Mouse (Mus musculus): ENCODE data around the gene Chrna9. TPM values are rescaled to one million over a fixed set of nuclear protein-coding genes. Genes with fewer than 3 reads are reported as not detected.
"Not testable (repeated sequence)": the region's sequence is repeated elsewhere in the genome, so short reads cannot be mapped to it uniquely, and the experiment has no call there.

Chrna9 gene
- polyA plus RNA-seq, 1 experiment from 2014 or later = 0.20 TPM

- H3K4me3 ChIP-seq (ENCODE audit: low read depth, low read length); H3K9me3 ChIP-seq (ENCODE audit: control insufficient read depth, low read length); H3K27me3 ChIP-seq (ENCODE audit: control insufficient read depth, insufficient read depth, low read length); ATAC-seq (ENCODE audit: low FRiP score); H3K9ac ChIP-seq (ENCODE audit: low read depth, low read length); DNase-seq (ENCODE audit: low spot score); H3K4me1 ChIP-seq (replicated peaks; ENCODE audit: control insufficient read depth, insufficient read depth, low read length); H3K36me3 ChIP-seq (ENCODE audit: control insufficient read depth, insufficient read depth, low read length); H3K27ac ChIP-seq (ENCODE audit: low read depth, low read length); H3K4me2 ChIP-seq (replicated peaks; ENCODE audit: low read depth, low read length): not testable (repeated sequence)
- 70% methylated on average over 3 of the region's 3 CpGs for WGBS
These were observed 52.3 kb downstream of the Chrna9 start for GRCm38 (mm10) chr5:65987004-65987403.

GRCm38 (mm10) chr5:65991191-65991590 is 56.5 kb downstream of the Chrna9 start:
- Histone ChIP-seq H3K9ac (ENCODE audit: low read depth, low read length) (no peak overlapping the region), H3K36me3 (ENCODE audit: control insufficient read depth, insufficient read depth, low read length) (no peaks in the 10 kb centered on the region), H3K27me3 (ENCODE audit: control insufficient read depth, insufficient read depth, low read length) (no peaks in the 10 kb centered on the region), H3K9me3 (ENCODE audit: control insufficient read depth, low read length) (no peaks in the 10 kb centered on the region), H3K4me1 (replicated peaks; ENCODE audit: control insufficient read depth, insufficient read depth, low read length) (no peaks in the 10 kb centered on the region), H3K4me3 (ENCODE audit: low read depth, low read length) (no peak overlapping the region), H3K4me2 (replicated peaks; ENCODE audit: low read depth, low read length) (no peak overlapping the region), H3K27ac (ENCODE audit: low read depth, low read length) (no peak overlapping the region)
- ATAC-seq (ENCODE audit: low FRiP score) = no peak
- no peak for DNase-seq (ENCODE audit: low spot score)
- WGBS = 85% methylated on average over 2 of the region's 2 CpGs

GRCm38 (mm10) chr5:65994643-65995042 is 59.9 kb downstream of the Chrna9 start:
- H3K27me3 ChIP-seq (ENCODE audit: control insufficient read depth, insufficient read depth, low read length) = no peaks in the 10 kb centered on the region
- WGBS = 86% methylated on average over 6 of the region's 6 CpGs
- no peaks in the 10 kb centered on the region for H3K36me3 ChIP-seq (ENCODE audit: control insufficient read depth, insufficient read depth, low read length)
- no peak overlapping the region for H3K27ac ChIP-seq (ENCODE audit: low read depth, low read length)
- no peak for ATAC-seq (ENCODE audit: low FRiP score)
- H3K4me1 ChIP-seq (replicated peaks; ENCODE audit: control insufficient read depth, insufficient read depth, low read length) = no peaks in the 10 kb centered on the region
- H3K4me2 ChIP-seq (replicated peaks; ENCODE audit: low read depth, low read length) = no peak overlapping the region
- H3K4me3 ChIP-seq (ENCODE audit: low read depth, low read length) = no peak overlapping the region
- no peak overlapping the region for H3K9ac ChIP-seq (ENCODE audit: low read depth, low read length)
- H3K9me3 ChIP-seq (ENCODE audit: control insufficient read depth, low read length) = no peaks in the 10 kb centered on the region
- no peak for DNase-seq (ENCODE audit: low spot score)

GRCm38 (mm10) chr5:65997813-65998212 is 63.1 kb downstream of the Chrna9 start:
- Histone ChIP-seq H3K4me1 (replicated peaks; ENCODE audit: control insufficient read depth, insufficient read depth, low read length) (no peaks in the 10 kb centered on the region), H3K9me3 (ENCODE audit: control insufficient read depth, low read length) (no peaks in the 10 kb centered on the region), H3K27me3 (ENCODE audit: control insufficient read depth, insufficient read depth, low read length) (no peaks in the 10 kb centered on the region), H3K4me3 (ENCODE audit: low read depth, low read length) (no peak overlapping the region), H3K9ac (ENCODE audit: low read depth, low read length) (no peak overlapping the region), H3K4me2 (replicated peaks; ENCODE audit: low read depth, low read length) (no peak overlapping the region), H3K36me3 (ENCODE audit: control insufficient read depth, insufficient read depth, low read length) (no peaks in the 10 kb centered on the region), H3K27ac (ENCODE audit: low read depth, low read length) (no peak overlapping the region)
- DNase-seq (ENCODE audit: low spot score) (no peak), ATAC-seq (ENCODE audit: low FRiP score) (no peak)

GRCm38 (mm10) chr5:65999106-65999505 is 64.4 kb downstream of the Chrna9 start:
- Histone ChIP-seq H3K36me3 (ENCODE audit: control insufficient read depth, insufficient read depth, low read length) (no peaks in the 10 kb centered on the region), H3K9ac (ENCODE audit: low read depth, low read length) (no peak overlapping the region), H3K27ac (ENCODE audit: low read depth, low read length) (no peak overlapping the region), H3K4me3 (ENCODE audit: low read depth, low read length) (no peak overlapping the region), H3K4me1 (replicated peaks; ENCODE audit: control insufficient read depth, insufficient read depth, low read length) (no peaks in the 10 kb centered on the region), H3K9me3 (ENCODE audit: control insufficient read depth, low read length) (no peaks in the 10 kb centered on the region), H3K27me3 (ENCODE audit: control insufficient read depth, insufficient read depth, low read length) (no peaks in the 10 kb centered on the region), H3K4me2 (replicated peaks; ENCODE audit: low read depth, low read length) (no peak overlapping the region)
- ATAC-seq (ENCODE audit: low FRiP score) = no peak
- DNase-seq (ENCODE audit: low spot score) = no peak
- 87% methylated on average over 7 of the region's 7 CpGs for WGBS

DNA sequence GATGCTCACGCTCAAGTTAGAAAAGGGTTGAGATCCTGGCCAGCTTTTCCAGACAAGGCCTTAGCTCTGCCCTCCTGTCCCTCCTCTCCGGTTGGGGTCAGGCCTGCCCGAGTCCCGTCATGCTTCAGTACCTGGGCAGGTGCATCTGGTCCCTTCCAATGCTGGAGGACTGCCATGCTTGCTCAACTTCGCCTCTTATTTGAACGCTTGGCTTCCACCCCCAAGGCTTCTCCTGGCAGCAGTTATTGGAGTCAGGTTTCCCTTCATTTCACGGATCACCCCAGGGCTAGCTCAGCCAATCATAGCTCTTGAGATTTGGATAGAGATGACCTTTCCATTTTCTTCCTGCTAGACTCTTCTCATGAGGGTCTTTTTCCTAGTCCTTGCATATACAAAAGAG is 65.4 kb downstream of the Chrna9 start:
- H3K4me2 ChIP-seq (replicated peaks; ENCODE audit: low read depth, low read length) = no peak overlapping the region
- no peak overlapping the region for H3K9ac ChIP-seq (ENCODE audit: low read depth, low read length)
- no peaks in the 10 kb centered on the region for H3K4me1 ChIP-seq (replicated peaks; ENCODE audit: control insufficient read depth, insufficient read depth, low read length)
- WGBS = 84% methylated on average over 7 of the region's 7 CpGs
- H3K36me3 ChIP-seq (ENCODE audit: control insufficient read depth, insufficient read depth, low read length) = no peaks in the 10 kb centered on the region
- no peak overlapping the region for H3K27ac ChIP-seq (ENCODE audit: low read depth, low read length)
- no peak overlapping the region for H3K4me3 ChIP-seq (ENCODE audit: low read depth, low read length)
- no peaks in the 10 kb centered on the region for H3K27me3 ChIP-seq (ENCODE audit: control insufficient read depth, insufficient read depth, low read length)
- no peaks in the 10 kb centered on the region for H3K9me3 ChIP-seq (ENCODE audit: control insufficient read depth, low read length)
- DNase-seq (ENCODE audit: low spot score) (no peak), ATAC-seq (ENCODE audit: low FRiP score) (no peak)

DNA sequence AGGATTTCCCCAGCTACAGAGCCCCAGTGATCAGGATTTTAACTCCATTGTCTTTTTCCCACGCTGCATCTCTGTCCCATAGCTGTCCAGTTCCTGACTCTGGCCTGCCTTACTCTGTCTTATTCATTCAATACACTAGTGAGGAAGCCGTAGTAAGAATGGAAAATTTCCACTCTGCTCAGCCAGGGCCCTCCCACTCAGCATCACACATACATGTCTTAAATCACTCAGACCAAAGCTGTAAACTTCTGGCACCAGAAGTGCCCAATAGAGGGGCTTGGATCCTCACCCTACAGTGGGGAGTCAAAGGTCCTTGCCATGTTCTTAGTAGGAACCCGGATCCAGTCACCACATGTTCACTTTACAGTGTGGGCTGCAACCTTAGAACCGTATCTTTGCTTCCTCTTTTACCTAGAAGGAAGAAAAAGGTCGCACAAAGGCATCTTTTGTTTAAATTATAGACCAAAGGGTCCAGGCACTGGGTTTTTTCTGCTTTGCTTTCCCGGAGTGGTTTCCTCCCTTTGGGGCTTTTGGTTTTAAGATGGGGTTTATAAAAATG is 65.9 kb downstream of the Chrna9 start:
- no peak for ATAC-seq (ENCODE audit: low FRiP score)

DNA sequence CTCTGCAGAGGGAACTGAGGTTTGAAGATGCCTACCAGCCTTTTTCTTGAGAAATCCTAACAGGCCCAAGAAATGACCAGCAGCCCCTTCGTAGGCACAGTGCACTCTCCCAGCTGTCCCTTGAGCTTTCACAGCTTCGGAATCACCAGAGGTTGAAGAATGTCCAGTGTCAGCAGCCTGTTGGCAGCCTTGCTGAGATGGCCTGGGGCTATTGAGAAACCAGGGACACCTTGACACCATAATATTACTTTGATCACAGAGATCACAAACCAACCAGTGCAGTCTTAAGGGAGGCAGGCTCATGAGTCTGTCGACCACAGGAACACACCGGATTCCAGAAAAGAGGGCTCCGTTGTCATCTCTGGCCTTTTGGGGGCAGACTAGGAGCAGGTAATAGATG is 66.5 kb downstream of the Chrna9 start:
- no peaks in the 10 kb centered on the region for H3K27me3 ChIP-seq (ENCODE audit: control insufficient read depth, insufficient read depth, low read length)
- ATAC-seq (ENCODE audit: low FRiP score) = no peak
- 78% methylated on average over 5 of the region's 5 CpGs for WGBS
- no peak overlapping the region for H3K4me2 ChIP-seq (replicated peaks; ENCODE audit: low read depth, low read length)
- no peak overlapping the region for H3K9ac ChIP-seq (ENCODE audit: low read depth, low read length)
- H3K36me3 ChIP-seq (ENCODE audit: control insufficient read depth, insufficient read depth, low read length) = no peaks in the 10 kb centered on the region
- H3K27ac ChIP-seq (ENCODE audit: low read depth, low read length) = no peak overlapping the region
- no peaks in the 10 kb centered on the region for H3K4me1 ChIP-seq (replicated peaks; ENCODE audit: control insufficient read depth, insufficient read depth, low read length)
- H3K9me3 ChIP-seq (ENCODE audit: control insufficient read depth, low read length) = no peaks in the 10 kb centered on the region
- no peak overlapping the region for H3K4me3 ChIP-seq (ENCODE audit: low read depth, low read length)
- no peak for DNase-seq (ENCODE audit: low spot score)

More for the DNA sequence above, 65.9 kb downstream of the Chrna9 start:
- H3K4me1 ChIP-seq (replicated peaks; ENCODE audit: control insufficient read depth, insufficient read depth, low read length) = no peaks in the 10 kb centered on the region
- no peak overlapping the region for H3K4me3 ChIP-seq (ENCODE audit: low read depth, low read length)
- H3K27me3 ChIP-seq (ENCODE audit: control insufficient read depth, insufficient read depth, low read length) = no peaks in the 10 kb centered on the region
- no peaks in the 10 kb centered on the region for H3K9me3 ChIP-seq (ENCODE audit: control insufficient read depth, low read length)
- WGBS = 69% methylated on average over 6 of the region's 6 CpGs
- no peak overlapping the region for H3K4me2 ChIP-seq (replicated peaks; ENCODE audit: low read depth, low read length)
- H3K36me3 ChIP-seq (ENCODE audit: control insufficient read depth, insufficient read depth, low read length) = no peaks in the 10 kb centered on the region
- no peak for DNase-seq (ENCODE audit: low spot score)
- H3K9ac ChIP-seq (ENCODE audit: low read depth, low read length) = no peak overlapping the region
- no peak overlapping the region for H3K27ac ChIP-seq (ENCODE audit: low read depth, low read length)

DNA sequence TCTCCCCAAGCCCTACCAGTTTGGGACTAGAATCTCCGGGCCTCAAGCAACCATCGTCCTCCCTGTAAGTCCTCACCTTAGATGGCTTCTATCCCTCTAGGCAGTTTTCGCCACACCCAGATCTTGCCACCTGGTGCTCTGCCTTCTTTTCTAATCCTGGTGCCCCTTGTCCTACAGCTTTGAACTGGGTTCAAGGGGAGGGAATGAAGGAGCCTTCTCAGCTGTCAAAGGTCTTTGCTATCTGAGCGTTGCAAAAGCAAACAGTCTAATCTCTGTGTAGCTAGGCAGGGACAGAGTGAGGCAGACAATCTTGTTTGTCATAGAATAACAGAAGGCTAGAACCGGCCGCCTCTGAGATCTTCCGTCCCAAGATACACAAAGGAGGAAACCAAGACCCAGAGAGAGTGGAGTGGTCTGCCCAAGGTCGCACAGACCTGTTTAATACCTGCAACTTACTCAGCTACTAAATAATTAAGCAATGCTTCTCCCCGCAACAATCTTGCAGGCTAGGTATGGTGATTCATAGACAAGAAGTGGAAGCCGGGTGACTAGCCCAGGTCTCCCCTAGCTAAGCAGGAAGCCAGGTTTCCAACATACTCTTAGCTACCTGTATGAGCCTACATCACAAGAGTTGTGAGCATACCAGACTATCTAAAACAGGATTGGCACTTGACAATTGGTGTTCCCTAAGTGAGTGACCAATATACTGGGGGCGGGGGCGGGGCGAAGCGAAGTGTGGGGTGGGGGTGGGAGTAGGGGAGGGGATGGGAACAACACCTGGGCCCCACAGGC is 69.6 kb downstream of the Chrna9 start, which contains the start of gene 9130230L23Rik:
TSS of gene 9130230L23Rik (minus strand) at position 152 of the 792 bp plus-strand sequence.
- Histone ChIP-seq H3K4me1 (replicated peaks; ENCODE audit: control insufficient read depth, insufficient read depth, low read length) (no peaks in the 10 kb centered on the region), H3K36me3 (ENCODE audit: control insufficient read depth, insufficient read depth, low read length) (no peaks in the 10 kb centered on the region), H3K4me2 (replicated peaks; ENCODE audit: low read depth, low read length) (no peak within 1 kb of the TSS), H3K9me3 (ENCODE audit: control insufficient read depth, low read length) (no peaks in the 10 kb centered on the region), H3K27me3 (ENCODE audit: control insufficient read depth, insufficient read depth, low read length) (no peaks in the 10 kb centered on the region), H3K4me3 (ENCODE audit: low read depth, low read length) (no peak within 1 kb of the TSS), H3K27ac (ENCODE audit: low read depth, low read length) (no peak within 1 kb of the TSS), H3K9ac (ENCODE audit: low read depth, low read length) (no peak within 1 kb of the TSS)
- WGBS = 75% methylated on average over 14 of the region's 14 CpGs
- ATAC-seq (ENCODE audit: low FRiP score) (no peak), DNase-seq (ENCODE audit: low spot score) (no peak)

Data from hindbrain, embryonic 11.5 days (tissue).